Mouse (Mus musculus): Measurements from ENCODE around the gene Ctbs. TPM values are rescaled to one million over a fixed set of nuclear protein-coding genes. Genes with fewer than 3 reads are reported as not detected.

Ctbs gene
- polyA plus RNA-seq, 1 experiment from 2014 or later = 6.0 TPM

- H3K4me3 ChIP-seq (ENCODE audit: low read depth, low read length) = no peak overlapping the region
- no peak overlapping the region for H3K9ac ChIP-seq (ENCODE audit: low read length)
- DNase-seq (ENCODE audit: low spot score) = peak; percentile 22
- H3K4me2 ChIP-seq (ENCODE audit: low read depth, low read length, severe bottlenecking) = no peak overlapping the region
- no peaks in the 10 kb centered on the region for H3K4me1 ChIP-seq (replicated peaks; ENCODE audit: control insufficient read depth, insufficient read depth, low read length)
- no peaks in the 10 kb centered on the region for H3K27me3 ChIP-seq (ENCODE audit: control insufficient read depth, insufficient read depth, low read length)
- no peak for ATAC-seq (replicated peaks; ENCODE audit: low FRiP score)
- H3K27ac ChIP-seq (ENCODE audit: low read depth, low read length) = no peak overlapping the region
- WGBS = 95% methylated on average over 11 of the region's 11 CpGs
- no peaks in the 10 kb centered on the region for H3K9me3 ChIP-seq (ENCODE audit: control insufficient read depth, low read length)
- H3K36me3 ChIP-seq (ENCODE audit: control insufficient read depth, insufficient read depth, low read length) = peaks cover 8% of the 10 kb centered on the region; the same call in 1 of the 2 replicates
Observed at GRCm38 (mm10) chr3:146435533-146435932, 14.1 kb upstream of the Ctbs start.

- no peak for DNase-seq (ENCODE audit: low spot score)
- H3K4me2 ChIP-seq (ENCODE audit: low read depth, low read length, severe bottlenecking) = no peak overlapping the region
- no peaks in the 10 kb centered on the region for H3K4me1 ChIP-seq (replicated peaks; ENCODE audit: control insufficient read depth, insufficient read depth, low read length)
- no peak overlapping the region for H3K4me3 ChIP-seq (ENCODE audit: low read depth, low read length)
- H3K36me3 ChIP-seq (ENCODE audit: control insufficient read depth, insufficient read depth, low read length) = peaks cover 5% of the 10 kb centered on the region; the same call in 1 of the 2 replicates
- H3K9me3 ChIP-seq (ENCODE audit: control insufficient read depth, low read length) = no peaks in the 10 kb centered on the region
- H3K27me3 ChIP-seq (ENCODE audit: control insufficient read depth, insufficient read depth, low read length) = no peaks in the 10 kb centered on the region
- WGBS = 95% methylated on average over 8 of the region's 8 CpGs
- ATAC-seq (replicated peaks; ENCODE audit: low FRiP score) = no peak
- no peak overlapping the region for H3K9ac ChIP-seq (ENCODE audit: low read length)
- no peak overlapping the region for H3K27ac ChIP-seq (ENCODE audit: low read depth, low read length)
Observed at GRCm38 (mm10) chr3:146436114-146436513, 13.5 kb upstream of the Ctbs start.

GRCm38 (mm10) chr3:146440011-146440410 lies 9.6 kb upstream of the Ctbs start:
- no peak for ATAC-seq (replicated peaks; ENCODE audit: low FRiP score)
- H3K36me3 ChIP-seq (ENCODE audit: control insufficient read depth, insufficient read depth, low read length) = no peaks in the 10 kb centered on the region; the same call in 1 of the 2 replicates

DNA sequence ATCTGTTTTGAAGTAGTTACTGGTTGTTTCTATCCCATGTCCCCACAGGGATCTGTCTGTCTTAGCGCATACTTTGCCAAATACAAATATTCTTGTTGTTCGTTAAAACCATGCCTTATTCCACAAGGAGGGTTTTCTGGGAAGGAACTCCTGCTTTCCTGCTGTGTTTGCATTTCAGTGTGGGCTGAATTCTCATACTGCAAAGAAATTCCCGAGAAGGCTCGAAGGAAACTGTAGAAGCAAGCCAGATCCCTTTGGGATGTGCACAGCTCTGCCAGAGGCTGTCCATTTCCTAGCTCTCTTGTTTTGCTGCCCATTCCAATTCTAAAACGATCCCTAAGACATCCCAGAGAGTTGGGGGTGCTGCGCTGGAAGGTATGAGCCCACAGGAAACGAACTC lies 9.2 kb upstream of the Ctbs start:
- H3K36me3 ChIP-seq (ENCODE audit: control insufficient read depth, insufficient read depth, low read length) = no peaks in the 10 kb centered on the region; the same call in 1 of the 2 replicates
- no peaks in the 10 kb centered on the region; the same call in 1 of the 2 replicates for H3K9me3 ChIP-seq (ENCODE audit: control insufficient read depth, low read length)
- DNase-seq (ENCODE audit: low spot score) (no peak), ATAC-seq (replicated peaks; ENCODE audit: low FRiP score) (no peak)
- no peak overlapping the region for H3K4me2 ChIP-seq (ENCODE audit: low read depth, low read length, severe bottlenecking)
- H3K9ac ChIP-seq (ENCODE audit: low read length) = no peak overlapping the region
- H3K4me1 ChIP-seq (replicated peaks; ENCODE audit: control insufficient read depth, insufficient read depth, low read length) = no peaks in the 10 kb centered on the region
- 93% methylated on average over 7 of the region's 7 CpGs for WGBS
- no peak overlapping the region for H3K4me3 ChIP-seq (ENCODE audit: low read depth, low read length)
- no peak overlapping the region for H3K27ac ChIP-seq (ENCODE audit: low read depth, low read length)
- no peaks in the 10 kb centered on the region for H3K27me3 ChIP-seq (ENCODE audit: control insufficient read depth, insufficient read depth, low read length)

More at GRCm38 (mm10) chr3:146440011-146440410, 9.6 kb upstream of the Ctbs start:
- no peak overlapping the region for H3K9ac ChIP-seq (ENCODE audit: low read length)
- 95% methylated on average over 12 of the region's 12 CpGs for WGBS
- H3K4me3 ChIP-seq (ENCODE audit: low read depth, low read length) = no peak overlapping the region
- H3K4me2 ChIP-seq (ENCODE audit: low read depth, low read length, severe bottlenecking) = no peak overlapping the region
- no peak overlapping the region for H3K27ac ChIP-seq (ENCODE audit: low read depth, low read length)
- no peaks in the 10 kb centered on the region for H3K9me3 ChIP-seq (ENCODE audit: control insufficient read depth, low read length)
- H3K4me1 ChIP-seq (replicated peaks; ENCODE audit: control insufficient read depth, insufficient read depth, low read length) = no peaks in the 10 kb centered on the region
- H3K27me3 ChIP-seq (ENCODE audit: control insufficient read depth, insufficient read depth, low read length) = no peaks in the 10 kb centered on the region
- no peak for DNase-seq (ENCODE audit: low spot score)

DNA sequence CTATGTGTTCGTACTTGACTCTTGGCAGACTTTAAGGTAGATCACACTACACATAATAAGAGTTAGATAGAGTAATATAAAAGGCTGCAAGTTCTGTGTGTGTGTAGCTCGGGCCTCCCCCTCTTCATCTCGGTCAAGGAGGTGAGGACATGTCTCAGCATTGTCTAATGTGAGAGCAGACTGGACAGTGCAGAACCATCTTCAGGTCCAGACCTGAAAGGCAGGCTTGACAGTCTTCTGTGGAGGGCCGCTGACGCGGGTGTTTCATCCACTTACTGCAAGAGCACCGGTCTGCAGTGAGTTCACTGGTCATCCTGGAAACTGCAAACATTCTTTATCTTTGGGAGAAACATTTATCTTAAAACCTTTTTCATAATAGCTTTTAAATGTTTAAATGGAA lies 7.1 kb upstream of the Ctbs start:
- H3K9me3 ChIP-seq (ENCODE audit: control insufficient read depth, low read length) = no peaks in the 10 kb centered on the region; the same call in 1 of the 2 replicates
- H3K9ac ChIP-seq (ENCODE audit: low read length) = no peak overlapping the region
- no peak overlapping the region for H3K27ac ChIP-seq (ENCODE audit: low read depth, low read length)
- WGBS = 94% methylated on average over 7 of the region's 7 CpGs
- no peaks in the 10 kb centered on the region for H3K4me1 ChIP-seq (replicated peaks; ENCODE audit: control insufficient read depth, insufficient read depth, low read length)
- no peak overlapping the region for H3K4me2 ChIP-seq (ENCODE audit: low read depth, low read length, severe bottlenecking)
- H3K27me3 ChIP-seq (ENCODE audit: control insufficient read depth, insufficient read depth, low read length) = no peaks in the 10 kb centered on the region
- no peak overlapping the region for H3K4me3 ChIP-seq (ENCODE audit: low read depth, low read length)
- ATAC-seq (replicated peaks; ENCODE audit: low FRiP score) = no peak
- H3K36me3 ChIP-seq (ENCODE audit: control insufficient read depth, insufficient read depth, low read length) = no peaks in the 10 kb centered on the region; the same call in 1 of the 2 replicates
- DNase-seq (ENCODE audit: low spot score) = no peak

GRCm38 (mm10) chr3:146442936-146443335 lies 6.7 kb upstream of the Ctbs start:
- H3K36me3 ChIP-seq (ENCODE audit: control insufficient read depth, insufficient read depth, low read length) = no peaks in the 10 kb centered on the region; the same call in 1 of the 2 replicates
- H3K27ac ChIP-seq (ENCODE audit: low read depth, low read length) = no peak overlapping the region
- H3K9me3 ChIP-seq (ENCODE audit: control insufficient read depth, low read length) = no peaks in the 10 kb centered on the region; the same call in 1 of the 2 replicates
- no peaks in the 10 kb centered on the region for H3K27me3 ChIP-seq (ENCODE audit: control insufficient read depth, insufficient read depth, low read length)
- no peak overlapping the region for H3K4me3 ChIP-seq (ENCODE audit: low read depth, low read length)
- H3K9ac ChIP-seq (ENCODE audit: low read length) = no peak overlapping the region
- no peak overlapping the region for H3K4me2 ChIP-seq (ENCODE audit: low read depth, low read length, severe bottlenecking)
- 93% methylated on average over 8 of the region's 8 CpGs for WGBS
- no peak for ATAC-seq (replicated peaks; ENCODE audit: low FRiP score)
- DNase-seq (ENCODE audit: low spot score) = no peak
- H3K4me1 ChIP-seq (replicated peaks; ENCODE audit: control insufficient read depth, insufficient read depth, low read length) = no peaks in the 10 kb centered on the region

DNA sequence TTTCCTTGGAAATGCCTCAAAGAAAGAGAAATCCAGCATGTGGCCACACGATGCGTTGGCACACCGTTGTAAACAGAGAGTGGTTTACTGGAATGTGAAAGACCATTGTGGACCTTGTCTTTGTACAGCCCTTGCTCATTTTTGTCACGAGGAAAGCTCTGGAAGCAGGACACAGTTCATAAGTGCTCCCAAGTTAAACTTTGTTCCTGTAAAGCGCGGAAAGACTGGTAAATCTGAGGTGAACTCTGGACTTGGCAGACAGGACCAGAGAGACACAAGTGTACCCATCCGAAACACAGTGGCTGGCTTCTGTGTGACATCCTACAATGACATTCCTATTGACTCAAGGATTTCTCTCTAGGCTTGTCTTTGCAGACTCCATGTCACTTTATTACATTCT lies 6.2 kb upstream of the Ctbs start:
- no peak overlapping the region for H3K4me3 ChIP-seq (ENCODE audit: low read depth, low read length)
- DNase-seq (ENCODE audit: low spot score) = no peak
- H3K4me1 ChIP-seq (replicated peaks; ENCODE audit: control insufficient read depth, insufficient read depth, low read length) = no peaks in the 10 kb centered on the region
- 94% methylated on average over 7 of the region's 7 CpGs for WGBS
- no peak overlapping the region for H3K4me2 ChIP-seq (ENCODE audit: low read depth, low read length, severe bottlenecking)
- H3K9ac ChIP-seq (ENCODE audit: low read length) = no peak overlapping the region
- H3K27me3 ChIP-seq (ENCODE audit: control insufficient read depth, insufficient read depth, low read length) = no peaks in the 10 kb centered on the region
- no peaks in the 10 kb centered on the region; the same call in 1 of the 2 replicates for H3K36me3 ChIP-seq (ENCODE audit: control insufficient read depth, insufficient read depth, low read length)
- H3K9me3 ChIP-seq (ENCODE audit: control insufficient read depth, low read length) = no peaks in the 10 kb centered on the region; the same call in 1 of the 2 replicates
- no peak overlapping the region for H3K27ac ChIP-seq (ENCODE audit: low read depth, low read length)
- ATAC-seq (replicated peaks; ENCODE audit: low FRiP score) = no peak

DNA sequence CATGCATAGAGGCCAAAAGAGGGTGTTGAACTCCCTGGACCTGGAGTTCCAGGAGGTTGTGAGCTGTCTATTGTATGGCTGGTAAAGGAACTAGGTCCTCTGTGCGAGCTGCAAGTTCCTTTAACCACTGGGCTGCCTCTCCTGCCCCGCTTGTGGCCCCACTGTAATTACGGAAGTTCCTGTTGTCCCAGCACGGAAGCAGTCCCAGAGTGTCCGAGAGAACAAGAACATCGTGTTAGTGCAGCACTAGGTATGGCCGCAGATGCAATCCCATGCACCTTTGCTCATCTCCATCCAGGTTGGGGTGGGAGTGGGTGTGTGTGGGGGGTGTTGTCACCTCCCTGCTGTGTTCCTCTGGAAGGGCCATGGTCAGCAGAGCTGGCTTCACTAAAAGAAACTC lies 4.7 kb upstream of the Ctbs start:
- ATAC-seq (replicated peaks; ENCODE audit: low FRiP score) (no peak), DNase-seq (ENCODE audit: low spot score) (no peak)
- Histone ChIP-seq H3K36me3 (ENCODE audit: control insufficient read depth, insufficient read depth, low read length) (no peaks in the 10 kb centered on the region; the same call in 1 of the 2 replicates), H3K9me3 (ENCODE audit: control insufficient read depth, low read length) (no peaks in the 10 kb centered on the region; the same call in 1 of the 2 replicates), H3K4me2 (ENCODE audit: low read depth, low read length, severe bottlenecking) (no peak overlapping the region), H3K27ac (ENCODE audit: low read depth, low read length) (no peak overlapping the region), H3K9ac (ENCODE audit: low read length) (no peak overlapping the region), H3K27me3 (ENCODE audit: control insufficient read depth, insufficient read depth, low read length) (no peaks in the 10 kb centered on the region), H3K4me1 (replicated peaks; ENCODE audit: control insufficient read depth, insufficient read depth, low read length) (no peaks in the 10 kb centered on the region), H3K4me3 (ENCODE audit: low read depth, low read length) (no peak overlapping the region)
- 91% methylated on average over 7 of the region's 7 CpGs for WGBS

DNA sequence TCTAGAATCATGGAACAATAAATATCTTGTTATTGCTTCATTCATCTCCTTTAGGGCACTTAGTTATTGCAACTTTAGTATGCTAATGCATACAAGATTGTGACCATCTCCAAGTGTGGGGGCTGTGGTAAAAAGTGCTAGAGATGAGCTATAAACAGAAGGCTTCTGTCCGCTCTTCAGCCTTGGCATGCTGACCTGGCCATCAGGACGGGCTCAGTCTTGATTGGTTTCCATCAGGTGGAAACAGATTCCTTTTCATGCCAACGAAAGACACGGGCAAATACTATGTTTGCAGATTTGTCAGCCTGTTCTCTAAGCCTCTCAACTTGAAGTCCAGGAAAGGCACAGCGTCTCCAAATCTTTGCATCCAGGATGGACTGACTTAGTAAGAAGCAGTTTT lies 2.4 kb upstream of the Ctbs start:
- Histone ChIP-seq H3K27ac (ENCODE audit: low read depth, low read length) (no peak overlapping the region), H3K36me3 (ENCODE audit: control insufficient read depth, insufficient read depth, low read length) (no peaks in the 10 kb centered on the region; the same call in 1 of the 2 replicates), H3K9ac (ENCODE audit: low read length) (no peak overlapping the region), H3K4me3 (ENCODE audit: low read depth, low read length) (no peak overlapping the region), H3K9me3 (ENCODE audit: control insufficient read depth, low read length) (no peaks in the 10 kb centered on the region; the same call in 1 of the 2 replicates), H3K27me3 (ENCODE audit: control insufficient read depth, insufficient read depth, low read length) (no peaks in the 10 kb centered on the region), H3K4me2 (ENCODE audit: low read depth, low read length, severe bottlenecking) (no peak overlapping the region), H3K4me1 (replicated peaks; ENCODE audit: control insufficient read depth, insufficient read depth, low read length) (no peaks in the 10 kb centered on the region; the same call in 1 of the 2 replicates)
- ATAC-seq (replicated peaks; ENCODE audit: low FRiP score) (no peak), DNase-seq (ENCODE audit: low spot score) (no peak)
- 93% methylated on average over 5 of the region's 5 CpGs for WGBS
